Mouse (Mus musculus) G1E (cell line): ENCODE results near the gene Gm9573.

ENCODE experiments used
- CTCF ChIP-seq: IDR thresholded peaks from 2 replicates; pipeline ENCODE4 v1.5.1; 2012; ENCODE audit warnings: low read depth, low read length, inconsistent platforms, mixed read lengths
- POLR2AphosphoS5 ChIP-seq: IDR thresholded peaks from 2 replicates; pipeline ENCODE4 v1.6.1; 2012; ENCODE audit warnings: low read depth, low read length, inconsistent platforms; ENCODE audit not compliant: insufficient replicate concordance
- TAL1 ChIP-seq: conservative IDR thresholded peaks from 2 replicates; pipeline ENCODE4 v1.6.1; 2012; ENCODE audit warnings: low read depth, low read length, inconsistent platforms, mixed read lengths

- TF ChIP-seq CTCF: no peak
- no peak for TF ChIP-seq TAL1
- no peak for TF ChIP-seq POLR2AphosphoS5
These were observed 12.2 kb upstream of the Gm9573 start for GRCm38 (mm10) chr17:35638475-35639190.
